Mouse (Mus musculus): ENCODE measurements around the gene Gfy. TPM values are rescaled to one million over a fixed set of nuclear protein-coding genes. Genes with fewer than 3 reads are reported as not detected.

Gfy gene
- total and polyA plus RNA-seq, 3 experiments = not detected

GRCm38 (mm10) chr7:45141319-45141718 is 38.0 kb downstream of the Gfy start:
- no peak overlapping the region for H3K9ac ChIP-seq (ENCODE audit: low read depth, low read length)
- TF ChIP-seq POLR2A (IDR thresholded peaks at IDR 0.05; ENCODE audit: insufficient read depth, low read depth, low read length) = no peak
- TF ChIP-seq EP300 (IDR thresholded peaks at IDR 0.05; ENCODE audit: insufficient read depth, low read depth, low read length) = no peak
- TF ChIP-seq CTCF (IDR thresholded peaks at IDR 0.05) = no peak
- WGBS = 83% methylated on average over 3 of the region's 3 CpGs

GRCm38 (mm10) chr7:45139904-45140723 is 39.3 kb downstream of the Gfy start:
- Histone ChIP-seq H3K27ac (peak overlapping the region; percentile 17), H3K36me3 (ENCODE audit: control insufficient read depth, insufficient read depth, low read length) (no peaks in the 10 kb centered on the region), H3K79me2 (replicated peaks; ENCODE audit: control insufficient read depth, insufficient read depth, low read length) (no peaks in the 10 kb centered on the region), H3K27me3 (ENCODE audit: control insufficient read depth, insufficient read depth, low read length) (no peaks in the 10 kb centered on the region), H3K4me1 (ENCODE audit: control insufficient read depth, insufficient read depth, low read length) (peaks cover 3% of the 10 kb centered on the region), H3K4me3 (no peak overlapping the region), H3K9ac (ENCODE audit: low read depth, low read length) (no peak overlapping the region)
- 72% methylated on average over 8 of the region's 8 CpGs for WGBS
- intact Hi-C loops (cut with DNase I) = loop anchor here (5.0 kb wide), 1 partner anchor 158 kb away; no protein-coding TSS in a partner anchor
- TF ChIP-seq CTCF (IDR thresholded peaks at IDR 0.05) = no peak
- no peak for TF ChIP-seq EP300 (IDR thresholded peaks at IDR 0.05; ENCODE audit: insufficient read depth, low read depth, low read length)
- no peak for TF ChIP-seq POLR2A (IDR thresholded peaks at IDR 0.05; ENCODE audit: insufficient read depth, low read depth, low read length)
- DNase-seq = no peak

More at GRCm38 (mm10) chr7:45141319-45141718, 38.0 kb downstream of the Gfy start:
- no peak for DNase-seq
- H3K27ac ChIP-seq = no peak overlapping the region
- intact Hi-C loops (cut with DNase I) = no loop called here
- no peak overlapping the region for H3K4me3 ChIP-seq
- peaks cover 2% of the 10 kb centered on the region for H3K4me1 ChIP-seq (ENCODE audit: control insufficient read depth, insufficient read depth, low read length)
- H3K36me3 ChIP-seq (ENCODE audit: control insufficient read depth, insufficient read depth, low read length) = no peaks in the 10 kb centered on the region
- no peaks in the 10 kb centered on the region for H3K27me3 ChIP-seq (ENCODE audit: control insufficient read depth, insufficient read depth, low read length)
- H3K79me2 ChIP-seq (replicated peaks; ENCODE audit: control insufficient read depth, insufficient read depth, low read length) = no peaks in the 10 kb centered on the region

GRCm38 (mm10) chr7:45138403-45138802 is 41.0 kb downstream of the Gfy start:
- H3K27me3 ChIP-seq (ENCODE audit: control insufficient read depth, insufficient read depth, low read length) = no peaks in the 10 kb centered on the region
- H3K79me2 ChIP-seq (replicated peaks; ENCODE audit: control insufficient read depth, insufficient read depth, low read length) = no peaks in the 10 kb centered on the region
- TF ChIP-seq EP300 (IDR thresholded peaks at IDR 0.05; ENCODE audit: insufficient read depth, low read depth, low read length) = no peak
- TF ChIP-seq POLR2A (IDR thresholded peaks at IDR 0.05; ENCODE audit: insufficient read depth, low read depth, low read length) = no peak
- TF ChIP-seq CTCF (IDR thresholded peaks at IDR 0.05) = no peak
- H3K4me3 ChIP-seq = no peak overlapping the region
- intact Hi-C loops (cut with DNase I) = loop anchor here (5.0 kb wide), 1 partner anchor 156 kb away; no protein-coding TSS in a partner anchor
- peaks cover 5% of the 10 kb centered on the region for H3K4me1 ChIP-seq (ENCODE audit: control insufficient read depth, insufficient read depth, low read length)
- H3K36me3 ChIP-seq (ENCODE audit: control insufficient read depth, insufficient read depth, low read length) = no peaks in the 10 kb centered on the region
- no peak overlapping the region for H3K27ac ChIP-seq
- WGBS = 97% methylated on average over 1 of the region's 1 CpGs
- no peak overlapping the region for H3K9ac ChIP-seq (ENCODE audit: low read depth, low read length)
- DNase-seq = no peak

GRCm38 (mm10) chr7:45137171-45138006 is 42.0 kb downstream of the Gfy start:
- H3K4me3 ChIP-seq = no peak overlapping the region
- intact Hi-C loops (cut with DNase I) = loop anchor here (5.0 kb wide), 1 partner anchor 155 kb away; no protein-coding TSS in a partner anchor
- H3K27ac ChIP-seq = no peak overlapping the region
- TF ChIP-seq CTCF (IDR thresholded peaks at IDR 0.05) = no peak
- TF ChIP-seq POLR2A (IDR thresholded peaks at IDR 0.05; ENCODE audit: insufficient read depth, low read depth, low read length) = no peak
- TF ChIP-seq EP300 (IDR thresholded peaks at IDR 0.05; ENCODE audit: insufficient read depth, low read depth, low read length) = no peak
- H3K27me3 ChIP-seq (ENCODE audit: control insufficient read depth, insufficient read depth, low read length) = no peaks in the 10 kb centered on the region
- H3K79me2 ChIP-seq (replicated peaks; ENCODE audit: control insufficient read depth, insufficient read depth, low read length) = no peaks in the 10 kb centered on the region
- H3K9ac ChIP-seq (ENCODE audit: low read depth, low read length) = no peak overlapping the region
- no peak for DNase-seq
- no peaks in the 10 kb centered on the region for H3K36me3 ChIP-seq (ENCODE audit: control insufficient read depth, insufficient read depth, low read length)
- 56% methylated on average over 12 of the region's 12 CpGs for WGBS
- H3K4me1 ChIP-seq (ENCODE audit: control insufficient read depth, insufficient read depth, low read length) = peaks cover 5% of the 10 kb centered on the region

- Histone ChIP-seq H3K79me2 (replicated peaks; ENCODE audit: control insufficient read depth, insufficient read depth, low read length) (no peaks in the 10 kb centered on the region), H3K27me3 (ENCODE audit: control insufficient read depth, insufficient read depth, low read length) (no peaks in the 10 kb centered on the region), H3K4me3 (peak within 1 kb of the TSS; percentile 69), H3K27ac (peak within 1 kb of the TSS; percentile 96), H3K36me3 (ENCODE audit: control insufficient read depth, insufficient read depth, low read length) (no peaks in the 10 kb centered on the region), H3K9ac (ENCODE audit: low read depth, low read length) (peak within 1 kb of the TSS; percentile 78), H3K4me1 (ENCODE audit: control insufficient read depth, insufficient read depth, low read length) (peaks cover 4% of the 10 kb centered on the region; the same call in 1 of the 2 replicates)
- WGBS = 2% methylated on average over 28 of the region's 29 CpGs
- TF ChIP-seq CTCF (IDR thresholded peaks at IDR 0.05) = no peak
- TF ChIP-seq POLR2A (IDR thresholded peaks at IDR 0.05; ENCODE audit: insufficient read depth, low read depth, low read length) = peak; percentile 59
- TF ChIP-seq EP300 (IDR thresholded peaks at IDR 0.05; ENCODE audit: insufficient read depth, low read depth, low read length) = peak; percentile 87; the same call in 1 of the 2 replicates
- peak; percentile 94 to 95 for DNase-seq
- intact Hi-C loops (cut with DNase I) = loop anchor here (1.0 to 5.0 kb wide), 2 partner anchors 56 to 154 kb away; no protein-coding TSS in a partner anchor
Measured at GRCm38 (mm10) chr7:45135993-45136567, 43.3 kb downstream of the Gfy start, which contains the start of the genes Gm45713 and Flt3l. Gene Gm45713, minus strand, starts transcription at chr7:45136231. Gene Flt3l, minus strand, starts transcription at chr7:45136432.

All from heart, adult 2 months (tissue).